Mouse (Mus musculus): ENCODE data around the gene Orm3. TPM values are rescaled to one million over a fixed set of nuclear protein-coding genes. Genes with fewer than 3 reads are reported as not detected.
A peak's percentile ranks its signal among the peaks of the same experiment; 100 is the strongest.

The Orm3 gene
- polyA plus RNA-seq, 1 experiment from 2014 or later: not detected

GRCm38 (mm10) chr4:63403040-63403959 lies 47.3 kb downstream of the Orm3 start, which contains the start of gene Akna:
Gene Akna, minus strand, starts transcription at chr4:63403354.
- H3K4me1 ChIP-seq (replicated peaks; ENCODE audit: insufficient read depth, low read length): peaks cover 37% of the 10 kb centered on the region
- H3K9ac ChIP-seq (ENCODE audit: low read depth, low read length): peak within 1 kb of the TSS; percentile 49
- ATAC-seq (replicated peaks; ENCODE audit: low FRiP score, low read depth) (peak; percentile 88), DNase-seq (ENCODE audit: low spot score) (peak; percentile 97)
- TF ChIP-seq CTCF (IDR thresholded peaks at IDR 0.05; ENCODE audit: low read depth): no peak; the same call in 1 of the 2 replicates
- H3K9me3 ChIP-seq (replicated peaks; ENCODE audit: low read length): no peaks in the 10 kb centered on the region
- H3K36me3 ChIP-seq (ENCODE audit: insufficient read depth, low read length): no peaks in the 10 kb centered on the region
- no peaks in the 10 kb centered on the region for H3K27me3 ChIP-seq (ENCODE audit: insufficient read depth, low read length)
- WGBS: 6% methylated on average over 16 of the region's 17 CpGs
- H3K4me2 ChIP-seq (ENCODE audit: low read length): peak within 1 kb of the TSS; percentile 67
- H3K4me3 ChIP-seq (replicated peaks; ENCODE audit: low read depth, low read length): peak within 1 kb of the TSS; percentile 19
- H3K27ac ChIP-seq: peak within 1 kb of the TSS; percentile 85

GRCm38 (mm10) chr4:63404205-63404604 lies 48.2 kb downstream of the Orm3 start:
- H3K9ac ChIP-seq (ENCODE audit: low read depth, low read length): 0 out of 2 replicates have a peak overlapping the region, but pooled peaks have one; percentile 49
- H3K36me3 ChIP-seq (ENCODE audit: insufficient read depth, low read length): no peaks in the 10 kb centered on the region
- H3K4me3 ChIP-seq (replicated peaks; ENCODE audit: low read depth, low read length): no peak overlapping the region
- no peaks in the 10 kb centered on the region for H3K9me3 ChIP-seq (replicated peaks; ENCODE audit: low read length)
- H3K27me3 ChIP-seq (ENCODE audit: insufficient read depth, low read length): no peaks in the 10 kb centered on the region
- TF ChIP-seq CTCF (IDR thresholded peaks at IDR 0.05; ENCODE audit: low read depth): no peak
- ATAC-seq (replicated peaks; ENCODE audit: low FRiP score, low read depth) (no peak), DNase-seq (ENCODE audit: low spot score) (no peak)
- peaks cover 38% of the 10 kb centered on the region for H3K4me1 ChIP-seq (replicated peaks; ENCODE audit: insufficient read depth, low read length)
- H3K4me2 ChIP-seq (ENCODE audit: low read length): peak overlapping the region; percentile 67
- peak overlapping the region; percentile 85; the same call in 1 of the 2 replicates for H3K27ac ChIP-seq
- 41% methylated on average over 7 of the region's 7 CpGs for WGBS

GRCm38 (mm10) chr4:63405051-63405450 lies 49.1 kb downstream of the Orm3 start:
- H3K27me3 ChIP-seq (ENCODE audit: insufficient read depth, low read length): no peaks in the 10 kb centered on the region
- DNase-seq (ENCODE audit: low spot score): no peak
- no peak overlapping the region for H3K27ac ChIP-seq
- peaks cover 42% of the 10 kb centered on the region for H3K4me1 ChIP-seq (replicated peaks; ENCODE audit: insufficient read depth, low read length)
- no peak overlapping the region for H3K4me2 ChIP-seq (ENCODE audit: low read length)
- no peak for TF ChIP-seq CTCF (IDR thresholded peaks at IDR 0.05; ENCODE audit: low read depth)
- no peak overlapping the region for H3K9ac ChIP-seq (ENCODE audit: low read depth, low read length)
- H3K9me3 ChIP-seq (replicated peaks; ENCODE audit: low read length): no peaks in the 10 kb centered on the region
- 12% methylated on average over 7 of the region's 7 CpGs for WGBS
- H3K36me3 ChIP-seq (ENCODE audit: insufficient read depth, low read length): no peaks in the 10 kb centered on the region
- H3K4me3 ChIP-seq (replicated peaks; ENCODE audit: low read depth, low read length): no peak overlapping the region
- ATAC-seq (replicated peaks; ENCODE audit: low FRiP score, low read depth): no peak

DNA sequence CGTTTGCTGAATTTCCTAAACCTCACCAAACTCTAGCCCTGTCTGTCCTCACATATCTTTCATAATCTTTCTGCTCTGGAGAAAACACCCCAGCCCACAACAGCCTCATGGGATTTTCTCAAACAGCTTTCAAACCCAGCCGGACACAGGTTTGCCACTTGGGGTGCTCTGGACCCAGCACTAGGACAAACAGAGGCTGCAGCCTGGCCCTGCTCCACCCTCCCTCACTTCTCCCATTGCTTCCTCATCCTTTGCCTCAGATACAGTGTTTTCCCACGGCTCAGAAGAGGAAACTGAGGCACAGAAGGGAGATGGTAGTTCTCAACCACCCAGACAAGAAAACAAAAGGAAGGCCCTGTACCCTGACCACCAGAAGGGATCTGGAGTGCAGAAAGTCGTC lies 49.7 kb downstream of the Orm3 start:
- Histone ChIP-seq H3K36me3 (ENCODE audit: insufficient read depth, low read length) (no peaks in the 10 kb centered on the region), H3K9ac (ENCODE audit: low read depth, low read length) (no peak overlapping the region), H3K4me1 (replicated peaks; ENCODE audit: insufficient read depth, low read length) (peaks cover 43% of the 10 kb centered on the region), H3K27me3 (ENCODE audit: insufficient read depth, low read length) (no peaks in the 10 kb centered on the region), H3K9me3 (replicated peaks; ENCODE audit: low read length) (no peaks in the 10 kb centered on the region), H3K4me3 (replicated peaks; ENCODE audit: low read depth, low read length) (no peak overlapping the region), H3K4me2 (ENCODE audit: low read length) (no peak overlapping the region), H3K27ac (no peak overlapping the region)
- TF ChIP-seq CTCF (IDR thresholded peaks at IDR 0.05; ENCODE audit: low read depth): no peak
- DNase-seq (ENCODE audit: low spot score) (no peak), ATAC-seq (replicated peaks; ENCODE audit: low FRiP score, low read depth) (no peak)
- WGBS: 44% methylated on average over 4 of the region's 4 CpGs

DNA sequence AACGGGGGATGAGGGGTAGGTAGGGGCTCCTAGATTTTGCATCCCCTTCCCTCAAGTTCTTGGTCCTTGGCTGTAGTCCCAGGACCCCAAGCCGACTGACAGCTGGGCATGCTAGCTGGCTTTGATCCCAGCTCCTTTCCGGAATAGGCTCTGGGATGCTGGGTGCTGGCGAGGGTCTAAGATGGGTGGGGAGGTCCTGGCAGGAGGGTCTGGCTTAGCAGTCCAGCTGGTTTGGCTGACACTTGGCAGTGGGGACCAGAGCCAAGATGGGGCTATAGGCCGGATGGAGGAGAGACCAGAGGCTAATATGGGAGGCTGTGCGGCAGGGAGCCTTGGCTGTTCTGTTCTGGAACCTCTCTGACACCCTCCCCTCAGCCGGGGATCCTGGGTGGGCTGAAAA lies 52.3 kb downstream of the Orm3 start:
- TF ChIP-seq CTCF (IDR thresholded peaks at IDR 0.05; ENCODE audit: low read depth): no peak
- no peak for DNase-seq (ENCODE audit: low spot score)
- no peak overlapping the region for H3K4me2 ChIP-seq (ENCODE audit: low read length)
- peaks cover 32% of the 10 kb centered on the region for H3K4me1 ChIP-seq (replicated peaks; ENCODE audit: insufficient read depth, low read length)
- H3K9ac ChIP-seq (ENCODE audit: low read depth, low read length): no peak overlapping the region
- no peak overlapping the region for H3K4me3 ChIP-seq (replicated peaks; ENCODE audit: low read depth, low read length)
- no peaks in the 10 kb centered on the region for H3K27me3 ChIP-seq (ENCODE audit: insufficient read depth, low read length)
- ATAC-seq (replicated peaks; ENCODE audit: low FRiP score, low read depth): no peak
- 48% methylated on average over 7 of the region's 7 CpGs for WGBS
- no peak overlapping the region for H3K27ac ChIP-seq
- no peaks in the 10 kb centered on the region for H3K36me3 ChIP-seq (ENCODE audit: insufficient read depth, low read length)
- no peaks in the 10 kb centered on the region for H3K9me3 ChIP-seq (replicated peaks; ENCODE audit: low read length)

- no peak overlapping the region for H3K4me3 ChIP-seq (replicated peaks; ENCODE audit: low read depth, low read length)
- H3K36me3 ChIP-seq (ENCODE audit: insufficient read depth, low read length): no peaks in the 10 kb centered on the region
- no peak overlapping the region for H3K27ac ChIP-seq
- H3K9ac ChIP-seq (ENCODE audit: low read depth, low read length): no peak overlapping the region
- no peaks in the 10 kb centered on the region for H3K9me3 ChIP-seq (replicated peaks; ENCODE audit: low read length)
- ATAC-seq (replicated peaks; ENCODE audit: low FRiP score, low read depth) (peak; percentile 46), DNase-seq (ENCODE audit: low spot score) (peak; percentile 86)
- peaks cover 28% of the 10 kb centered on the region for H3K4me1 ChIP-seq (replicated peaks; ENCODE audit: insufficient read depth, low read length)
- peak; percentile 80 for TF ChIP-seq CTCF (IDR thresholded peaks at IDR 0.05; ENCODE audit: low read depth)
- no peaks in the 10 kb centered on the region for H3K27me3 ChIP-seq (ENCODE audit: insufficient read depth, low read length)
- peak overlapping the region; percentile 94 for H3K4me2 ChIP-seq (ENCODE audit: low read length)
- 9% methylated on average over 8 of the region's 8 CpGs for WGBS
Observed at GRCm38 (mm10) chr4:63408649-63409048, 52.7 kb downstream of the Orm3 start.

Other genes with a start within 250 kb of the Orm3 start
- gene Ambp, start 201.4 kb upstream of the Orm3 start, polyA plus RNA-seq (2015; fragmentation: Nextera tagmentation; extraction: Ambion mirVana): 2.3 and 2.5 TPM in 2 replicates
- gene Kif12, start 184.0 kb upstream of the Orm3 start, polyA plus RNA-seq (2015; fragmentation: Nextera tagmentation; extraction: Ambion mirVana): 98.4 and 108 TPM in 2 replicates
- gene Col27a1, start 142.2 kb upstream of the Orm3 start, polyA plus RNA-seq (2015; fragmentation: Nextera tagmentation; extraction: Ambion mirVana): 5.7 and 6.4 TPM in 2 replicates
- gene Orm1, start 11.6 kb upstream of the Orm3 start, polyA plus RNA-seq (2015; fragmentation: Nextera tagmentation; extraction: Ambion mirVana): not detected in 2 replicates
- not detected in 2 replicates for gene Orm2, start 6.3 kb downstream of the Orm3 start, polyA plus RNA-seq (2015; fragmentation: Nextera tagmentation; extraction: Ambion mirVana)
- gene Akna, start 47.2 kb downstream of the Orm3 start, polyA plus RNA-seq (2015; fragmentation: Nextera tagmentation; extraction: Ambion mirVana): 2.9 and 3.3 TPM in 2 replicates
- gene Whrn, start 139.8 kb downstream of the Orm3 start, polyA plus RNA-seq (2015; fragmentation: Nextera tagmentation; extraction: Ambion mirVana): 3.4 TPM in 2 replicates
- gene Atp6v1g1, start 188.6 kb downstream of the Orm3 start, polyA plus RNA-seq (2015; fragmentation: Nextera tagmentation; extraction: Ambion mirVana): 405 and 416 TPM in 2 replicates
- gene Tmem268, start 202.6 kb downstream of the Orm3 start, polyA plus RNA-seq (2015; fragmentation: Nextera tagmentation; extraction: Ambion mirVana): 5.3 and 5.4 TPM in 2 replicates
- not detected in 2 replicates for gene Gm11213, start 249.1 kb downstream of the Orm3 start, polyA plus RNA-seq (2015; fragmentation: Nextera tagmentation; extraction: Ambion mirVana)

Measured in kidney, postnatal 0 days (tissue).